Mouse (Mus musculus): ENCODE measurements around the gene Slc25a38.

Gene Slc25a38

GRCm38 (mm10) chr9:120110211-120111018 lies at the start of gene Slc25a38:
Gene Slc25a38, plus strand, starts transcription at chr9:120110374.
- peak; percentile 94 to 96 for DNase-seq (ENCODE audit: low spot score in 2 of 2)

- DNase-seq (ENCODE audit: low spot score in 2 of 2) = no peak
Measured at GRCm38 (mm10) chr9:120064317-120064716, 45.9 kb upstream of the Slc25a38 start.

- no peak for DNase-seq (ENCODE audit: low spot score in 2 of 2)
Measured at GRCm38 (mm10) chr9:120067609-120068008, 42.6 kb upstream of the Slc25a38 start.

GRCm38 (mm10) chr9:120068047-120068446 lies 42.1 kb upstream of the Slc25a38 start:
- DNase-seq (ENCODE audit: low spot score in 2 of 2) = no peak

GRCm38 (mm10) chr9:120069779-120070178 lies 40.4 kb upstream of the Slc25a38 start, which contains the start of gene Cx3cr1:
Gene Cx3cr1, minus strand, starts transcription at chr9:120069879.
- DNase-seq (ENCODE audit: low spot score in 2 of 2) = no peak

- no peak for DNase-seq (ENCODE audit: low spot score in 2 of 2)
Measured at GRCm38 (mm10) chr9:120071251-120071650, 38.9 kb upstream of the Slc25a38 start.

GRCm38 (mm10) chr9:120073169-120073568 lies 37.0 kb upstream of the Slc25a38 start:
- peak; percentile 31 to 62 for DNase-seq (ENCODE audit: low spot score in 2 of 2)

- no peak for DNase-seq (ENCODE audit: low spot score in 2 of 2)
Measured at GRCm38 (mm10) chr9:120074516-120074915, 35.7 kb upstream of the Slc25a38 start.

- DNase-seq (ENCODE audit: low spot score in 2 of 2) = no peak
Measured at GRCm38 (mm10) chr9:120078241-120078640, 31.9 kb upstream of the Slc25a38 start.

GRCm38 (mm10) chr9:120079901-120080300 lies 30.3 kb upstream of the Slc25a38 start:
- no peak for DNase-seq (ENCODE audit: low spot score in 2 of 2)

GRCm38 (mm10) chr9:120080546-120081108 lies 29.5 kb upstream of the Slc25a38 start:
- no peak for DNase-seq (ENCODE audit: low spot score in 2 of 2)

GRCm38 (mm10) chr9:120081247-120081646 lies 28.9 kb upstream of the Slc25a38 start:
- DNase-seq (ENCODE audit: low spot score in 2 of 2) = no peak

- no peak for DNase-seq (ENCODE audit: low spot score in 2 of 2)
Measured at GRCm38 (mm10) chr9:120081967-120082366, 28.2 kb upstream of the Slc25a38 start.

- DNase-seq (ENCODE audit: low spot score in 2 of 2) = no peak
Measured at GRCm38 (mm10) chr9:120082691-120083090, 27.5 kb upstream of the Slc25a38 start.

- DNase-seq (ENCODE audit: low spot score in 2 of 2) = no peak
Measured at GRCm38 (mm10) chr9:120083158-120083894, 26.8 kb upstream of the Slc25a38 start.

GRCm38 (mm10) chr9:120084406-120084805 lies 25.8 kb upstream of the Slc25a38 start:
- DNase-seq (ENCODE audit: low spot score in 2 of 2) = no peak

GRCm38 (mm10) chr9:120089125-120089524 lies 21.0 kb upstream of the Slc25a38 start:
- no peak for DNase-seq (ENCODE audit: low spot score in 2 of 2)

GRCm38 (mm10) chr9:120091086-120091485 lies 19.1 kb upstream of the Slc25a38 start:
- DNase-seq (ENCODE audit: low spot score in 2 of 2) = no peak

GRCm38 (mm10) chr9:120091696-120092238 lies 18.4 kb upstream of the Slc25a38 start, which contains the start of gene Ccr8:
Gene Ccr8, plus strand, starts transcription at chr9:120092114.
- DNase-seq (ENCODE audit: low spot score in 2 of 2) = no peak

GRCm38 (mm10) chr9:120093701-120094100 lies 16.5 kb upstream of the Slc25a38 start:
- DNase-seq (ENCODE audit: low spot score in 2 of 2) = no peak

- no peak for DNase-seq (ENCODE audit: low spot score in 2 of 2)
Measured at GRCm38 (mm10) chr9:120095886-120096285, 14.3 kb upstream of the Slc25a38 start.

GRCm38 (mm10) chr9:120098682-120099081 lies 11.5 kb upstream of the Slc25a38 start:
- DNase-seq (ENCODE audit: low spot score in 2 of 2) = peak in 1 of 2 experiments; percentile 70

Measured in thymus, postnatal 10 days (tissue).